Mouse (Mus musculus) cerebellum, adult 2 months (tissue): ENCODE data around the gene Clic4. TPM values are rescaled to one million over a fixed set of nuclear protein-coding genes. Genes with fewer than 3 reads are reported as not detected.

Experiments
- DNase-seq, 2 experiments: peaks; one replicate each; pipeline ENCODE4 v3.0.0; 2021
- H3K27ac ChIP-seq: fragments of 200-500 bp; 2 replicates; pipeline ENCODE4 v1.5.1; 2012; ENCODE audit warnings: low read length, control low read depth, inconsistent platforms; ENCODE audit not compliant: insufficient read depth
- H3K27me3 ChIP-seq: fragments of 200-500 bp; 2 replicates; pipeline ENCODE4 v1.6.1; 2012; ENCODE audit warnings: inconsistent platforms, mild to moderate bottlenecking, low read length, moderate library complexity; ENCODE audit not compliant: control insufficient read depth, insufficient read depth
- H3K4me1 ChIP-seq: fragments of 200-500 bp; 2 replicates; pipeline ENCODE4 v1.6.1; 2011; ENCODE audit warnings: low read length; ENCODE audit not compliant: control insufficient read depth, insufficient read depth
- H3K4me3 ChIP-seq: fragments of 200-500 bp; replicated peaks from 2 replicates; pipeline ENCODE3; 2011; ENCODE audit warnings: mild to moderate bottlenecking, low read depth, low read length, control low read depth; ENCODE audit not compliant: insufficient read depth
- CTCF ChIP-seq: fragments of 200-500 bp; IDR thresholded peaks from 2 replicates; pipeline ENCODE4 v1.5.1; 2011; ENCODE audit warnings: low read depth, mild to moderate bottlenecking, control low read depth, low read length, moderate library complexity, borderline replicate concordance; ENCODE audit not compliant: insufficient read depth
- POLR2A ChIP-seq: fragments of 200-500 bp; IDR thresholded peaks from 2 replicates; pipeline ENCODE4 v1.6.1; 2011; ENCODE audit warnings: low read length, control low read depth, borderline replicate concordance; ENCODE audit not compliant: insufficient read depth
- WGBS: fragments of 180-500 bp; shearing (Covaris S2); methylation state at CpG from one replicate; pipeline ENCODE4 v1.1.7; 2018; 5-methylcytosine and 5-hydroxymethylcytosine counted together
- polyA plus RNA-seq: library from polyadenylated mRNA; depleted of rRNA; stranded (reverse); fragments of >200 nt; gene quantifications from 2 replicates; pipeline ENCODE4 v1.2.3, GENCODE M21; 2012; rRNA removed

Clic4 gene
- polyA plus RNA-seq: 92.3 and 98.4 TPM in 2 replicates

- Histone ChIP-seq H3K27me3 (no peaks in the 10 kb centered on the region; the same call in 1 of the 2 replicates), H3K27ac (peak within 1 kb of the TSS; percentile 37; the same call in 1 of the 2 replicates), H3K4me3 (peak within 1 kb of the TSS; percentile 48), H3K4me1 (no peaks in the 10 kb centered on the region)
- no peak for TF ChIP-seq CTCF
- peak; percentile 42; the same call in 1 of the 2 replicates for TF ChIP-seq POLR2A
- under 1% methylated on average over 64 of the region's 64 CpGs for WGBS
- DNase-seq: peak; percentile 88 to 92
Measured at GRCm38 (mm10) chr4:135272640-135273306, at the start of gene Clic4. TSS of gene Clic4 (minus strand) at chr4:135272814.

GRCm38 (mm10) chr4:135317966-135318365, 45.4 kb upstream of the Clic4 start:
- Histone ChIP-seq H3K4me1 (no peaks in the 10 kb centered on the region), H3K4me3 (no peak overlapping the region), H3K27me3 (no peaks in the 10 kb centered on the region), H3K27ac (no peak overlapping the region)
- TF ChIP-seq POLR2A: no peak
- peak; percentile 89 for TF ChIP-seq CTCF
- 10% methylated on average over 2 of the region's 2 CpGs for WGBS
- peak; percentile 42 to 61 for DNase-seq

- H3K27me3 ChIP-seq: no peaks in the 10 kb centered on the region
- H3K4me1 ChIP-seq: no peaks in the 10 kb centered on the region
- TF ChIP-seq POLR2A: no peak
- no peak for TF ChIP-seq CTCF
- 19% methylated on average over 4 of the region's 4 CpGs for WGBS
- no peak for DNase-seq
- no peak overlapping the region for H3K4me3 ChIP-seq
- no peak overlapping the region for H3K27ac ChIP-seq
Measured at GRCm38 (mm10) chr4:135317539-135317938, 44.9 kb upstream of the Clic4 start.

- no peak for DNase-seq
- Histone ChIP-seq H3K27me3 (no peaks in the 10 kb centered on the region), H3K4me3 (no peak overlapping the region), H3K4me1 (no peaks in the 10 kb centered on the region), H3K27ac (no peak overlapping the region)
- TF ChIP-seq CTCF: no peak
- TF ChIP-seq POLR2A: no peak
- 98% methylated on average over 9 of the region's 9 CpGs for WGBS
Measured at GRCm38 (mm10) chr4:135315287-135315686, 42.7 kb upstream of the Clic4 start.

- Histone ChIP-seq H3K4me3 (no peak overlapping the region), H3K4me1 (no peaks in the 10 kb centered on the region), H3K27ac (no peak overlapping the region), H3K27me3 (no peaks in the 10 kb centered on the region)
- no peak for DNase-seq
- 83% methylated on average over 11 of the region's 11 CpGs for WGBS
- no peak for TF ChIP-seq CTCF
- no peak for TF ChIP-seq POLR2A
Measured at GRCm38 (mm10) chr4:135314419-135314832, 41.8 kb upstream of the Clic4 start.

GRCm38 (mm10) chr4:135313761-135314241, 41.2 kb upstream of the Clic4 start:
- 85% methylated on average over 9 of the region's 9 CpGs for WGBS
- H3K27ac ChIP-seq: no peak overlapping the region
- no peaks in the 10 kb centered on the region for H3K27me3 ChIP-seq
- DNase-seq: no peak
- TF ChIP-seq POLR2A (no peak), CTCF (no peak)
- no peak overlapping the region for H3K4me3 ChIP-seq
- no peaks in the 10 kb centered on the region for H3K4me1 ChIP-seq

GRCm38 (mm10) chr4:135313111-135313691, 40.6 kb upstream of the Clic4 start:
- TF ChIP-seq CTCF (no peak), POLR2A (no peak)
- Histone ChIP-seq H3K4me3 (no peak overlapping the region), H3K27ac (peak overlapping the region; percentile 27; the same call in 1 of the 2 replicates), H3K27me3 (no peaks in the 10 kb centered on the region), H3K4me1 (no peaks in the 10 kb centered on the region)
- 44% methylated on average over 17 of the region's 17 CpGs for WGBS
- no peak for DNase-seq

GRCm38 (mm10) chr4:135312706-135313105, 40.1 kb upstream of the Clic4 start:
- 3% methylated on average over 4 of the region's 4 CpGs for WGBS
- H3K27me3 ChIP-seq: no peaks in the 10 kb centered on the region
- peak in 1 of 2 experiments; percentile 49 for DNase-seq
- H3K4me3 ChIP-seq: no peak overlapping the region
- TF ChIP-seq CTCF (no peak), POLR2A (no peak)
- H3K4me1 ChIP-seq: no peaks in the 10 kb centered on the region
- peak overlapping the region; percentile 27; the same call in 1 of the 2 replicates for H3K27ac ChIP-seq
